Mouse (Mus musculus) liver, embryonic 16.5 days (tissue): Measurements from ENCODE around the gene Selplg. TPM values are rescaled to one million over a fixed set of nuclear protein-coding genes. Genes with fewer than 3 reads are reported as not detected.

Experiments used
- ATAC-seq: fragments of 200-750 bp; cut with Nextera tagmentation; 2 replicates; pipeline ENCODE4 v1.8.0; 2017; ENCODE audit warnings: low read depth, mild to moderate bottlenecking, moderate number of reproducible peaks, moderate library complexity
- H3K27ac ChIP-seq: fragments of 300-500 bp; sonication (generic); 2 replicates; pipeline ENCODE4 v1.5.1; 2014; ENCODE audit warnings: mild to moderate bottlenecking, low read length
- H3K27me3 ChIP-seq: fragments of 300-500 bp; sonication (generic); 2 replicates; pipeline ENCODE4 v1.6.1; 2014; ENCODE audit warnings: low read depth, low read length, mixed read lengths; ENCODE audit not compliant: control insufficient read depth, insufficient read depth
- H3K36me3 ChIP-seq: fragments of 300-500 bp; sonication (generic); 2 replicates; pipeline ENCODE4 v1.6.1; 2014; ENCODE audit warnings: mild to moderate bottlenecking; ENCODE audit not compliant: control insufficient read depth, insufficient read depth
- H3K4me1 ChIP-seq: fragments of 300-500 bp; sonication (generic); 2 replicates; pipeline ENCODE4 v1.6.1; 2014; ENCODE audit warnings: low read depth, low read length, mixed read lengths; ENCODE audit not compliant: control insufficient read depth
- H3K4me2 ChIP-seq: fragments of 300-500 bp; sonication (generic); 2 replicates; pipeline ENCODE4 v1.6.1; 2014; ENCODE audit warnings: low read depth, low read length, mixed read lengths
- H3K4me3 ChIP-seq: fragments of 300-500 bp; sonication (generic); 2 replicates; pipeline ENCODE4 v1.5.1; 2014; ENCODE audit warnings: low read depth, mild to moderate bottlenecking, low read length
- H3K9ac ChIP-seq: fragments of 300-500 bp; sonication (generic); 2 replicates; pipeline ENCODE4 v1.6.1; 2014; ENCODE audit warnings: low read depth, low read length
- H3K9me3 ChIP-seq: fragments of 300-500 bp; sonication (generic); replicated peaks from 2 replicates; pipeline ENCODE4 v1.6.1; 2016; ENCODE audit warnings: low read length; ENCODE audit not compliant: control insufficient read depth
- WGBS: fragments of 180-500 bp; shearing (Covaris S2); extraction: QIAGEN DNeasy Blood & Tissue Kit; methylation state at CpG from one replicate; pipeline ENCODE4 v1.1.7; 2014; ENCODE audit not compliant: insufficient replicate concordance; 5-methylcytosine and 5-hydroxymethylcytosine counted together
- polyA plus RNA-seq: library from polyadenylated mRNA; unstranded; fragments of >200 nt; fragmentation: Nextera tagmentation; extraction: Ambion mirVana; gene quantifications from 2 replicates; pipeline ENCODE4 v1.2.1, GENCODE M21; 2015

The Selplg gene
- polyA plus RNA-seq, 1 experiment from 2014 or later, result 15.4 TPM

GRCm38 (mm10) chr5:113846656-113847055 lies 14.2 kb upstream of the Selplg start:
- Histone ChIP-seq H3K4me2 (peak overlapping the region; percentile 36), H3K9ac (peak overlapping the region; percentile 24; the same call in 1 of the 2 replicates), H3K4me3 (peak overlapping the region; percentile 6; the same call in 1 of the 2 replicates), H3K4me1 (peaks cover 36% of the 10 kb centered on the region), H3K27me3 (no peaks in the 10 kb centered on the region), H3K36me3 (peaks cover 33% of the 10 kb centered on the region), H3K27ac (peak overlapping the region; percentile 59), H3K9me3 (no peaks in the 10 kb centered on the region)
- peak; percentile 96 for ATAC-seq
- WGBS, result 29% methylated on average over 8 of the region's 8 CpGs

DNA sequence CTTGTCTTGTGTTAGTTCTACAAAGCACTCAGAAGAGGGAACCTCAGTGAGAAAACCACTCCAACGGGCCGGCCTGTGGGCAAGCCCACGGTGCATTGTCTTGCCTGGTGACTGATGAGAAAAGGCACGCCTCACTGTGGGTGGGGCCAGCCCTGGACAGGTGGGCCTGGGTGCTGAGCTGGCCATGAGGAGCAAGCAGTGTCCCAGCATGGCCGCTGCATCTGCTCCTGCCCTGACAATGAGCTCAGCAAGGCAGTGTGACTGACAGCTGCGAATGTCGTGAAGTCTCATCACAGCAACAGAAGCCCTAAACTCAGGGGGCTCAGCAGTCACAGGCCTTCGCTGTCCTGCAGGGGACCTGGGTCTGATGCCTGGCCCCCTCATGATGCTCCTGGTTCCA lies 13.2 kb upstream of the Selplg start:
- H3K27me3 ChIP-seq, result no peaks in the 10 kb centered on the region
- H3K36me3 ChIP-seq, result peaks cover 30% of the 10 kb centered on the region
- no peak for ATAC-seq
- no peak overlapping the region for H3K4me3 ChIP-seq
- no peak overlapping the region for H3K4me2 ChIP-seq
- WGBS, result 80% methylated on average over 8 of the region's 8 CpGs
- H3K9ac ChIP-seq, result no peak overlapping the region
- no peaks in the 10 kb centered on the region for H3K9me3 ChIP-seq
- H3K27ac ChIP-seq, result no peak overlapping the region
- peaks cover 32% of the 10 kb centered on the region for H3K4me1 ChIP-seq

- Histone ChIP-seq H3K27ac (no peak overlapping the region), H3K4me1 (peaks cover 29% of the 10 kb centered on the region), H3K9me3 (no peaks in the 10 kb centered on the region), H3K9ac (no peak overlapping the region), H3K4me2 (no peak overlapping the region), H3K4me3 (no peak overlapping the region), H3K36me3 (peaks cover 25% of the 10 kb centered on the region), H3K27me3 (no peaks in the 10 kb centered on the region)
- ATAC-seq, result no peak
- WGBS, result 44% methylated on average over 7 of the region's 7 CpGs
Observed at GRCm38 (mm10) chr5:113844721-113845120, 12.3 kb upstream of the Selplg start.

GRCm38 (mm10) chr5:113844106-113844505 lies 11.7 kb upstream of the Selplg start:
- Histone ChIP-seq H3K4me3 (no peak overlapping the region), H3K36me3 (peaks cover 20% of the 10 kb centered on the region), H3K4me2 (no peak overlapping the region), H3K27me3 (no peaks in the 10 kb centered on the region), H3K4me1 (peaks cover 29% of the 10 kb centered on the region), H3K9ac (no peak overlapping the region), H3K9me3 (no peaks in the 10 kb centered on the region), H3K27ac (no peak overlapping the region)
- 79% methylated on average over 15 of the region's 15 CpGs for WGBS
- no peak for ATAC-seq

GRCm38 (mm10) chr5:113842906-113843305 lies 10.5 kb upstream of the Selplg start:
- Histone ChIP-seq H3K4me1 (peaks cover 29% of the 10 kb centered on the region), H3K4me2 (no peak overlapping the region), H3K9ac (no peak overlapping the region), H3K27me3 (no peaks in the 10 kb centered on the region), H3K4me3 (no peak overlapping the region), H3K9me3 (no peaks in the 10 kb centered on the region), H3K27ac (0 out of 2 replicates have a peak overlapping the region, but pooled peaks have one; percentile 13), H3K36me3 (peaks cover 20% of the 10 kb centered on the region)
- WGBS, result 71% methylated on average over 9 of the region's 9 CpGs
- ATAC-seq, result no peak

GRCm38 (mm10) chr5:113842244-113842643 lies 9.8 kb upstream of the Selplg start:
- no peak overlapping the region for H3K4me2 ChIP-seq
- peaks cover 22% of the 10 kb centered on the region for H3K4me1 ChIP-seq
- no peak overlapping the region for H3K9ac ChIP-seq
- no peaks in the 10 kb centered on the region for H3K9me3 ChIP-seq
- 42% methylated on average over 9 of the region's 9 CpGs for WGBS
- H3K4me3 ChIP-seq, result no peak overlapping the region
- H3K27me3 ChIP-seq, result no peaks in the 10 kb centered on the region
- no peak for ATAC-seq
- H3K36me3 ChIP-seq, result peaks cover 20% of the 10 kb centered on the region
- H3K27ac ChIP-seq, result 0 out of 2 replicates have a peak overlapping the region, but pooled peaks have one; percentile 48

DNA sequence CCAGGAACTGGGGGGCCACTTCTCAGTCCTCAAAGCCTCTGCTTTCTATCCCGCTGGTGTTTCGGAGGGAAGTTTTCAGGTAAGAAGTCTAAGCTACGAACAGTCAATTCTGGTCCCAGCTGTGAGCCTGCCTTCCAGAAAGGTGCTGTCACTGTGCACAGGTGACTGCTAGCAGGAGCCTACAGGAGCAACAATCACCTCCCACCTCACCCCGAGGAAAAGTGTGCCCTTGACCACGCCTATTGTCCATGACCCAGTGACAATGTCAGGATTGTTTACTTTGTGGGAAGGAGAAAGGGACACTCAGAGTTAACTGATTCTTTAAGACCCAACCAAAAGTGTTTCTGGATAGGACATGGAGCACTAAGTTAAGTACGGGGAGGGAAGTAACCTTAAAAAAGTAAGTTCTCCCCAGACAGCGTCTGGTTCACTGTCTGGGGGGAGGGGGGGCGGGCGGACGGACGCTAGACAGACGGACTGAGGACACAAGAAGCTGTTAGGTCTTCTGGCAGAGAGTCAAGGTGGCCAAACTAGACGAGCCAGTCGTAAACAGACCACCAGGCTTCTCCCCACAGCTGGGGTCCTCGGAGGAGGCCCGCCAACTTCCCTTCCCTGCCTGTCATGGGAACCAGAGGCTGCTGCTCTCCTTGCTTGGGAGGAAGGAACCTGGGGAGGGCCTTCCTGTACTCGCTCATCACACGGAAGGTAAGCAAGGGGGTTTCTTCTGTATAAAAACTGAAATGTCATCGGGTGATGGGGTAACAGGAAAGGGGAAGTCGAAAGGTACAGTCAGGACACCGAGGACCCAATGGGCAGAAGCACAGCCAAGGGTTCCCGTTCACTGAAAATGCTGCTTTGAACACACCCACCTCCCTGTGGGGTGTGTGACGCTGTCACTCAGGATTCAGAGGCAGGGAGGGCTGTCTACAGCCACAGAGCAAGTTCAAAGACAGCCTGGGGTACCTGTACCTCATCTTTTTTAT lies 9.1 kb upstream of the Selplg start:
- no peak for ATAC-seq
- WGBS, result 50% methylated on average over 23 of the region's 23 CpGs

DNA sequence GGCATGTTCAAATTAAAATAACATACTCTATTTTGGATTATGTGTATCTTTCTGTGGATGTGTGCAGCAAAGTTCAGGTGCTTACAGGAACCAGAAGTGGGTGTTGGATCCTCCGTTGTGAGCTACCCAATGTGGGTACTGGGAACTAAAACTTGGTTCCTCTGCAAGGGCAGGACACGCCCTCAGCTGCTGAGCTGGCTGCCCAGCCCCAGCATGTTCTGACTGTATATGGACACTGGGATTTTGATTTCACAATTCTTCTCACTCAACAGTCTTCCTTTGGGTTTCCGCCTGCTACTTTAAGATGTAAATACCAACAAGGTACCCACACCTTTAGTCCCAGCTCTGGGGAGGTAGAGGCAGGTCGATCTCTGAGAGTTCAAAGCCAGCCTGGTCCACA lies 8.0 kb upstream of the Selplg start:
- 59% methylated on average over 4 of the region's 4 CpGs for WGBS
- H3K27me3 ChIP-seq, result no peaks in the 10 kb centered on the region
- H3K27ac ChIP-seq, result no peak overlapping the region
- H3K9ac ChIP-seq, result no peak overlapping the region
- peaks cover 14% of the 10 kb centered on the region for H3K36me3 ChIP-seq
- H3K4me2 ChIP-seq, result no peak overlapping the region
- ATAC-seq, result no peak
- no peak overlapping the region for H3K4me3 ChIP-seq
- peaks cover 5% of the 10 kb centered on the region for H3K4me1 ChIP-seq
- H3K9me3 ChIP-seq, result no peaks in the 10 kb centered on the region

More for the DNA sequence above, 9.1 kb upstream of the Selplg start:
- H3K27ac ChIP-seq, result 0 out of 2 replicates have a peak overlapping the region, but pooled peaks have one; percentile 48
- no peaks in the 10 kb centered on the region for H3K9me3 ChIP-seq
- H3K27me3 ChIP-seq, result no peaks in the 10 kb centered on the region
- peaks cover 15% of the 10 kb centered on the region for H3K4me1 ChIP-seq
- H3K9ac ChIP-seq, result no peak overlapping the region
- H3K4me3 ChIP-seq, result no peak overlapping the region
- H3K4me2 ChIP-seq, result no peak overlapping the region
- H3K36me3 ChIP-seq, result peaks cover 17% of the 10 kb centered on the region

GRCm38 (mm10) chr5:113836961-113837360 lies 4.5 kb upstream of the Selplg start:
- Histone ChIP-seq H3K27ac (peak overlapping the region; percentile 12; the same call in 1 of the 2 replicates), H3K27me3 (no peaks in the 10 kb centered on the region), H3K4me2 (no peak overlapping the region), H3K4me1 (no peaks in the 10 kb centered on the region), H3K9ac (no peak overlapping the region), H3K36me3 (no peaks in the 10 kb centered on the region), H3K9me3 (no peaks in the 10 kb centered on the region), H3K4me3 (no peak overlapping the region)
- no peak for ATAC-seq
- 48% methylated on average over 10 of the region's 10 CpGs for WGBS
